Mouse (Mus musculus) erythroblast, embryonic 14.5 days (primary cell): ENCODE data around the gene Hjurp.

Experiments
- GATA1 ChIP-seq: IDR thresholded peaks from 2 replicates; pipeline ENCODE4 v1.6.1; 2012; ENCODE audit warnings: low read length, inconsistent platforms, mixed read lengths
- TAL1 ChIP-seq: IDR thresholded peaks from 3 replicates; pipeline ENCODE4 v1.6.1; 2012; ENCODE audit warnings: low read length, inconsistent platforms, mixed read lengths

DNA sequence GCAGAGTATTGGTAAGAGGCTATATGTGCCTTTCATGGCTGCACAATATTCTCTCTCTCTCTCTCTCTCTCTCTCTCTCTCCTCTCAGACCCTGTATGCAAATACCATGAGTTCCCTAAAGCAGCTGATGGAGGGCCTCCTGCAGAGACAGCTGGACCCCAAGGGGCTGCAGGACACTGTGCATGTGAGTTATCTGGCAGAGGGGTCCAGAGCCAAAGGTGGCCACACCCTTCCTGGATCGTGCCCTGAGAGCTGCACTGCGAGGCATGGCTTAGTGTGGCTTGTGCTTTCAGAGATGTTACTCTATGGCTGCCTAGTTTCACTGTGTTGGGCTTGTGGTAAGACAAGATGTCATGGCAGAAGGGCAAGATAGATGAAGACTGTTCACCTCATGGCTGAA is 29.8 kb downstream of the Hjurp start:
- no peak for TF ChIP-seq TAL1
- no peak for TF ChIP-seq GATA1
